Mouse (Mus musculus): ENCODE data around the gene Islr2.

Islr2 gene

DNA sequence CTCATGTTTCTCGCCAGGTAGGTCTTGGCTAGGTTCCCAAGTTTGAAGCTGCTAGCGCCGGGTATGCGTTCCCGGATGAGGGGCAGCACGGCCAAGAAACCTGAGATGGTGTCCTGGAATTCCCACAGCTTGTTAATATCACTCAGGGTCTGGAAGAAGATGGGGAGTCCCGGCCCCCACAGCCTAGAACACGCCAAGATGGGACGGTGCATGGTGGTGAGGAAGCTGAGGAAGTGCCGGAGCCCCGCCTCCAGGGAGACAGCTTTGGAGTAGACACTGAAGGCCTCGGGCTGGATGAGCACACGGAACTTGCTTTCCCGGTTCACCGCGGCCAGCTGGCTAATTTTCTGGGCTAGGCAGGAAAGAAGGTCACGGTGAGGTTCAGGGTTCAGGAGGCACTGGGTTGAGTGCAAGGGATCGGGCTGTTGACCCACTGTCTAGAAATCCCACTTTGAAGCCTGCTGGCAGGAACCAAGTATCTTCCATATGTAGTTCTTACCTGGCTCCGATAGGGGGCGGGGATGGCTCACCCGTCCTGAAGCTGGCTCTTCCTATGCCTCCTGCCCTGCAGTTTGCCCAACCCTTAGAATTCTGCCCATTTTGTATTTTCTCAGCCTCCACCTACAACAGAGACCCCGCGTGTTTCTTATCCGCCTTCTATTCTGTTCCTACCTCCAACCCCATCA is 16.2 kb upstream of the Islr2 start:
- DNase-seq (ENCODE audit: low spot score), result peak; percentile 75

- no peak for DNase-seq (ENCODE audit: low spot score)
Observed at GRCm38 (mm10) chr9:58218539-58218938, 14.4 kb upstream of the Islr2 start.

- DNase-seq (ENCODE audit: low spot score), result peak; percentile 74
Observed at GRCm38 (mm10) chr9:58216402-58216801, 12.3 kb upstream of the Islr2 start.

DNA sequence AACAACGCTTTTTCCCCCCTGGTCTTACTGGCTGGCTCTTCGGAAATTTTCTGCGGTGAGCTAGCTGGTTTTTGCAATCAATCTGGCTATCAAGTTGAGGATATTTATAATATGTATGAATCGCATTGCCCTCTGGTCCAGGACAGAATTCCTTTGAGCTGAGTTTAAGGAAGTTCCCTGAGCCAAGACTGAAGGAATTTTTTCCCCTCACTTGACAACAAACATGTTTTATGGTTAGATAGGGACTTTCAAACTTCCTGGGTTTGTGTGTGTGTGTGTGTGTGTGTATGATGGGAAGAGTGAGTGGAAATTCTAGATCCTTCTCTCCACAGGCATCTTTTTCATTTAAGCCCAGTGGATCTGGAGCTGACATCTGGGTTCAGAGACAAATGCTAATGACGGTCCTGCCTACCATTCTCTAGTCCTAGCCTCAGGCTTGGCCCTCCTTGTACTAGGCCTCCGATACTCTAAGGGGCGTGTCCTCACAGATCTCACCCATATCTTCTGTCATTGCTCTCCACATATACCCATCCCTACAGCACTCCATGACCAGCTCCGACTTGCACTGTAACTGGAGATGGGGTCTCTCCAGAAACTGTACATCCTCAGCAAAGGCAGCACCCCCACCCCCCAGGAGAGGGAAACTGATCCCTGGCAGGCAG is 10.5 kb upstream of the Islr2 start:
- peak; percentile 34 for DNase-seq (ENCODE audit: low spot score)

- peak; percentile 44 for DNase-seq (ENCODE audit: low spot score)
Observed at GRCm38 (mm10) chr9:58213865-58214264, 9.7 kb upstream of the Islr2 start.

GRCm38 (mm10) chr9:58213377-58213776 is 9.3 kb upstream of the Islr2 start:
- no peak for DNase-seq (ENCODE audit: low spot score)

DNA sequence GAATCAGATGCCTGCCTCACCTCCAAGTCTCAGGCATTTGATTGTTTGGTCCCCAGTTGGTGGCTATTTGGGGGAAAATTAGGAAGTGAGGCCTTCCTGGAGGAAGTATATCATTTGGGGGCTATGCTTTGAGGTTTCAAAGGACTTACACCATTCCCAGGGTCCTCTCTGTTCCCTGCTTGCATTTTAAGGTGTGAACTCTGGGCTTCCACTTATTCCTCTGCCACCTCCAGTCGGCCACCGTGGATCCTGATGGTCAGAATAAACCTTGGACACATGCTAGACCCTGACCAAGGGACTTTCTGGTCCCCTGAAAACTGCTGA is 6.1 kb upstream of the Islr2 start:
- no peak for DNase-seq (ENCODE audit: low spot score)

DNA sequence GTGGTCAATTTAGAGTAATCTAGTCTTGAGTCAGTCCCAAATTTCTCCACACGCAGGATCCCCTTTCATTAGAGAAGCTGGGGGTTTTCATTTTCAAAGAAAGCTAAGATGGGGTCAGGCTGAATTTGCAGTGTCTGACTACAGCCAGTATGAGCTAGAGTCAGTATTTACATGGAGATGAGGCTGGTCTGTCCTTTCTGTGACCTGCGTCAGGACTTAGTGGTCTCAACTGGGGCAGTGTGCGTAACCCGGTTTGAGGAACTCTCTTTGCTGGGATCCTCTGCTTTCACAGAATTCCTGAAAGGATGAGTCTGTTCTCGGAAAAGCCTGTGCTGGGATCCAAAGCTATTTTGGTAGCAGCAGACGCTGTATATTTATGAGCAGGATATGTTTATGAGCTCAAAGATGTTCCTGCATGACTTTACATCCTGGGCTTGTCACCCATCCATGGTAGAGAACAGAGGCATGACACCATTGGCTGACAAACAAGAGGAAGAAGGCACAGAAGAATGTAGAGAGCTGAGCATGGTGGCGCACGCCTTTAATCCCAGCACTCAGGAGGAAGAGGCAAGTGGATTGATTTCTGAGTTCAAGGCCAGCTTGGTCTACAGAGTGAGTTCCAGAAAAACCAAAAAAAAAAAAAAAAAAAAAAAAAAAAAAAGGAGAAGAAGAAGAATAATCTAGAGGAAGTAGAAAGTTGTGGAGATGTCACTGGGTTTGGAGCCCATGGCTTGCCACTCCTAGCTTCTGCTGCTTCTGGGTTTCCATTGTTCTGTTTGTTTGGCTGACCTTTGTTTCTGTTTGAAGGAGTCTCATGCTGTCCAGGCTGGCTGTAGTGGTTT is 5.6 kb upstream of the Islr2 start:
- no peak for DNase-seq (ENCODE audit: low spot score)

DNA sequence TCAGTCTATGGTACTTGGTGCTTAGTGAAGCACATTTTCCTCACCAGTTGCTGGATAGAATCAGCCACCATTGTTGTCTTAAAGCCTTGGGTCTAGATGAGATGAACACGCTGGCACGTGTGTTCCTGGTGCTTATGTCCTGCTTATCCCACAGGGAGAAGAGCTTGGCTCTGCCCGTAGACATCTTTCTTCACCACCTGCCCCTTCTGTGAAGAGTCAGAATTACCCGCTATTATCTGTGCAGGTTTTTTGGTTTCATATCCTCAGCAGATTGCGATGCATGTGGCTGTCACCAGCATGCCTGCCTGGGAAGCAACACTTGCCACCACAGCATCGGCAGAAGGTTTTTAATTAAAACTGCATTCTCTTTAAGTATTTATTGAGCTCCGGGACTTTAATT is 1.9 kb upstream of the Islr2 start:
- no peak for DNase-seq (ENCODE audit: low spot score)

DNA sequence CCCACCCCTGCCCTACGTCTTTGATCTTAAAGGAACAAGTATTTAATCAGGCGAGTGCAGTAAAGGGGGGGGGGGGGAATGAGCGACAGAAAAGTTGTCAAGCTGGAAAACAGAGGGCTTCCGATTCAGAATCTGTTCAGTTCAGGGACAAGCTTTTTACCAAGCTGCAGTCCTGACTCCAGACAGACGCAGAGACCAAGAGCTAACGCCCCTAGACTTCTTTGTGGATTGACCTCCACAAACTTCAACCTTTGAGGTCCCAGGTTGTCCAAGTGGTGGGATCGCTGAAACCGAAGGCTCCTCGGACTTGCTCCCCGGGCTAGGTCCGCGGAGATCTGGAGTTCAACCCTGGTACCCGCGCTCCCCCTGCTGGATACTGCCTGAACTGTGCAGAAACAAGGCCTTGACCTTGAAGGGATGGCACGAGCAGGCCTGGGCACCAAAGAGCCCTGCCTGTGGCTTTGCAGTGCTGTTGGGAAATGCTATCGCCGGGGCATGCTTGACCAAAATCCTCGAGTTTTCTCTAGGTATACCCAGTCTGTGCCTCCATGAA is 405 bp upstream of the Islr2 start:
- DNase-seq (ENCODE audit: low spot score), result peak; percentile 94

DNA sequence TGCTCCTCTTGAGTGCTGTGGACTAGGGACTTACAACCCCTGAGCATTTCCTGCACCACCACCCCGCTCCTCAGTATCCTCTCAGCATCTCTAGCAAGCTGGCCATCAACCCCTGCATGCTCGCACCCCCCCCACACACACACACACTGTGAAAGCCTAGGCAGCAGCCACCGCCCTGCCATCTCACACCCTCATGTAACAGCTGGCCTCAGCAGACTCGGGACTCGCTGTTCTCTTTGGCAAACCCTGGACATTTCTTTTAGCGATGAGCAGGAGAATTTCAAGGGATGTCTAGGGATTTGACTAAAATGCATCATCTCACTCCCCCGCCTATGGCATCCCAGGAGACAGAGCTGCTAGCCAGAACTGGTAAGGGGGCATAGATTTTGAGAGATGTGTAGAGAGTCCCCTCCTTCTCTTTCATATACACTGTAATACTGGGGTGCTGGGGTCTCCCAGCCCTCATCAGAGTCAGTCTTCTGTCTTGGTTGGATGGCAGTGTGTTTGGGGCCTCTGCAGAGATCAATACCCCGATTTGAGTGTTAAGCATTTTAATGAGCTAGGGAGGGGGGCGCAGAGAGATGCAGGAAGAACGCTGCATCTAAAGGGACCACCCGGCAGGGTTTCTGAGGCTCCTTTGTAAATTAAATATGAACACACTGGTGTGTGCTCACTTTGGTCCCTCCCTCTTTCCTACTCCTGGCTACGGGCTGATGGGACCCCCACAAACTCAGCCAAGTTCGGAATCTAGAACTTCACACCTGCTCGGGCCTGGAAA is 1.3 kb downstream of the Islr2 start:
- no peak for DNase-seq (ENCODE audit: low spot score)

DNA sequence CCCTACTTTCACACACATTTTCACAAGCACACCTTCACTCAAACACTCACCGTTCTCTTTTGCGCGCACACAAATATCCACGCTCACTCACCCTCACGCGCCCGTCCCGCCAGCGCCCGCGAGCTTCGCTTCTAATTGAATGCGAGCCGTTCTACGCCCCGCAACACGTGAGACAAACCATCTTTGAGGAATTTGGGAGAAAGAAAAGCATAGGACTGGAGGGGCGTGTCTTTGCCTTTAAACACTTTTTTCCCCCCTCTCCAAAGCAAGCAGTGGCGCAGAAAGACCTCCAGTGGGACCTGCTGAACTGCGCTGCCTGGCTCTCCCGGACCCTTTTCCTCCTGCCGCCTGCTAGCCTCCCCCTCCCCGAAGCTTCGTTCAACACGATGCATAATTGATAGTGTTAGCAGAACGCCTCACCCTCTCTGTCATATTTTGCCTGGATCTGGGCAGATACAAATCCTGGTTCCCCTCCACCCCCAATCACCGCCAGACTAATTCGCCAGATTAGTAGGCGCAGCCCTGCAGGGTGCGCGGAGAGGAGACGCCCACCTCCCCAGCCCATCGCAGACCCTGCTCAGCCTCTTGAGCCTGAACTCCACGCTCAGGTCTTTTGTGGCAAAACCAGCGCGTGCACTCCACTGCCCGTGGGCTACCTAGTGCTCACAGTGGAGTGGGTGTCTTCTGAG is 2.1 kb downstream of the Islr2 start:
- DNase-seq (ENCODE audit: low spot score), result peak; percentile 27

- DNase-seq (ENCODE audit: low spot score), result no peak
Observed at GRCm38 (mm10) chr9:58201091-58201842, 2.9 kb downstream of the Islr2 start.

DNA sequence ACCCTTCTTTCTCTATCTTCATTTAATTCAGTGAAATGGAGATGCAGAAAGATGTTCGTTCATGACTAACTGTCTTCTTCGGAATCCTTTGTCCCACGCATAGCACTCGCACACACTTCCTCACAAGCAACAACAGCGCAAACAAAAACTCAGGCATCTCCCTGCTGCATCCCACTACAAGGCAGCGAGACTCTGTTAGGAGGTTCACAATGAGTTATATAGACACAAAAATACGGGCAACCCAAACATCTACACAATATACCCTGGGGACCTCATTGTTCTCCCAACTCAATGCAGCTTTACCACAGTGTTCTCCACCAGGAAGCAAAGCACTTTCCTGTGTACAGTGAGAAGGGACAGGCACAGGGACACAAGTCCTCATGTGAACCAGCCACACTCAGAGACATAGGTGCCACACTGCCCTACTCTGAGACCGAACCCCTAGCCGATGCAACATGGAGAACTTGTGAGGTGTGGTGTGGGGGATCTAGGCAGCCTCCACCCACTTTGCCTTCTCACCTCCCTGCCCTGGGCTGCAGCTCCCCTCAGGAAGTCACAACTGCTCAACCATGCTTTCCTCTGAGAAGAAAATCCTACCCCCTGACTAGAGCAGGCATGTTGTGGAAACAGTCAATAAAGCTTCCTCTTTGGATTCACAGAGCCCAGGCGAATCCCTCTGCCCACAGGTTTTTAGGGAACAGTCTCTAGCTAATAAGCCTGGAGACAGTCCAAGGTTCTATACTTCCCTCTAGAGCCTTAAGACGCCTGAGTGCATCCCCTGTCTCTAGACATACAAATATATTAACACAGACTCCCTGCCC is 3.6 kb downstream of the Islr2 start:
- DNase-seq (ENCODE audit: low spot score), result no peak

DNA sequence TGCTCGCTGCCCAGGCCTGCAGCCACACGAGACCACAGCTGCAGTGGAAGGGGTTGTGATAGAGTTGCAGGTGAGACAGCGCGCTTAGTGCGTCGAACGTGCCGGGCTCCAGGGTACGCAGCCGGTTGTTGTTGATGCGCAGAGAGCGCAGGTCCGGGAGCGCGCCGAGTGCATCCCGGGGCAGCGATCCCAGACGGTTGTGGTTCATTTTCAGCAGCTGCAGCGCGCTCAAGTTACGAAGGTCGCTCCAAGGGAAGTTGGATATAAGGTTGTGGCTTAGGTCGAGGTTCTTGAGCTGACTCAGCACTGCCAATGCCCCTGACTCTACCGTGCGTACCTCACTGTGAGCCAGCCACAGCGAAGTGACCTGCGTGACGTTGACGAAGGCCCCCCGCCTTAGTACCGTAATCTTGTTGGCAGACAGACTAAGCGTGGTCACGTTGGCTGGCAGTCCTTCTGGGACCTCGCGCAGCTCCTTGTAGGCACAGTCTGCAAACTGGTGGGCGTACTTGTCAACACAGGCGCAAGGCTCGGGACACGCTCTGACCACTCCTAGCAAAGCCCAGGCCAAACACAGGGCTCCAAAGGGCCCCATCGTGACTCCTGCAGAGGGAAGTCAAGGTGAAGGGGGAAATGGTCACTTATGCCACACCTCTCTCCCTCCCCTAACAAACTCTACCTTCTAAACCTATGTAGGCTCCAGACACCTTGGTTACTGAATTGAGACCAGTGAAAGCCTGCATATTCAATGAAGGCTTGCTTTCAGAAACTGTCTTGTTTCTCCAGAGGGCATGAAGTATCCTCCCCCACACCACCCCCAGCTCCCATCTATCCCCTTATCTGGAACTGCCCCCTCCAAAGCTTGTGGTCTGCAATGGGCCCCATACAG is 4.5 kb downstream of the Islr2 start:
- DNase-seq (ENCODE audit: low spot score), result peak; percentile 53

DNA sequence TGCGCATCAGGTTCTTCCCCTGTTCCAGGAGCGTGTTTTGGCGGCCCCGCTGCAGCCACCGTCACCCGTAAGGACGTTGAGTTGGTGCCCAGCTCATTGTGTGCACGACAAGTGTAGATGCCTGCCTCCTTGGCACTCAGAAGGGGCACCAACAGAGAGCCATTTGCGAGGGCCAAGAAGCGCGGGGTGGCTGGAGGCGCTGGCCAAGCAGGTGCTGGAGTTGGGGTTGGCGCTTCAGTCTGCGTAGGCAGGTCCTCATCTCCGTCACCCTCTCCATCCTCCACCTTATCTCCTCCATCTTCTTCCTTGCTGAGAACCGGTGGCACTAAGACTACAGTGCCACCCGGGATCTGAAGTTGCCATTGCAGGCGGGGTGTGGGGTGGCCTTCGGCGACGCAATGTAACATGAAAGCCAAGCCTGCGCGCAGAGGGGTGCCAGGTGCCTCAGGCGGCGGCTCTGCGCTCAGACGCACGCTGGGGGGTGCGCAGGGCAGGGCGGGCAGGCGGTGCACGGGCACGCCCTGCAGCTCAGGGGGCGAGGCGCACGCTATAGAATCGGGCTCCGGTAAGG is 5.2 kb downstream of the Islr2 start:
- DNase-seq (ENCODE audit: low spot score), result no peak

- DNase-seq (ENCODE audit: low spot score), result peak; percentile 76
Observed at GRCm38 (mm10) chr9:58197781-58198701, 6.1 kb downstream of the Islr2 start.
